Mouse (Mus musculus) embryonic fibroblast, embryonic 13.5 days (primary cell): ENCODE results near the gene Plekhh3.

Source experiments
- CTCF ChIP-seq: IDR thresholded peaks from 2 replicates; pipeline ENCODE4 v1.5.1; 2011; ENCODE audit warnings: mild to moderate bottlenecking, control low read depth, low read length, moderate library complexity, borderline replicate concordance; ENCODE audit not compliant: insufficient read depth
- POLR2A ChIP-seq: IDR thresholded peaks from 2 replicates; pipeline ENCODE4 v1.6.1; 2011; ENCODE audit warnings: low read depth, mild to moderate bottlenecking, control low read depth, low read length, moderate library complexity

GRCm38 (mm10) chr11:101173631-101174388, 2.7 kb upstream of the Plekhh3 start:
- TF ChIP-seq CTCF = peak; percentile 76
- no peak; the same call in 1 of the 2 replicates for TF ChIP-seq POLR2A
